Mouse (Mus musculus): ENCODE data around the gene Krt2.

The Krt2 gene

GRCm38 (mm10) chr15:101786360-101786759 lies 31.6 kb downstream of the Krt2 start, which contains the start of gene Krt72:
Gene Krt72 (minus strand): TSS chr15:101786460.
- in situ Hi-C loops (cut with MboI; ENCODE audit: low pct_unique_long_range_greater_than_20kb in 1 of 2, low sequenced_read_pairs in 2 of 2, unreplicated experiment in 1 of 2), result no loop called here

- in situ Hi-C loops (cut with MboI; ENCODE audit: low pct_unique_long_range_greater_than_20kb in 1 of 2, low sequenced_read_pairs in 2 of 2, unreplicated experiment in 1 of 2), result loop anchor here in 1 of 2 experiments (5.0 kb wide), 1 partner anchor 199 kb away; no protein-coding TSS in a partner anchor
Observed at GRCm38 (mm10) chr15:101773420-101773819, 44.5 kb downstream of the Krt2 start.

- in situ Hi-C loops (cut with MboI; ENCODE audit: low pct_unique_long_range_greater_than_20kb in 1 of 2, low sequenced_read_pairs in 2 of 2, unreplicated experiment in 1 of 2), result loop anchor here in 1 of 2 experiments (5.0 kb wide), 1 partner anchor 200 kb away; no protein-coding TSS in a partner anchor
Observed at GRCm38 (mm10) chr15:101772711-101773081, 45.3 kb downstream of the Krt2 start.

- in situ Hi-C loops (cut with MboI; ENCODE audit: low pct_unique_long_range_greater_than_20kb in 1 of 2, low sequenced_read_pairs in 2 of 2, unreplicated experiment in 1 of 2), result loop anchor here in 1 of 2 experiments (5.0 kb wide), 1 partner anchor 200 kb away; no protein-coding TSS in a partner anchor
Observed at GRCm38 (mm10) chr15:101772080-101772710, 45.8 kb downstream of the Krt2 start.

- in situ Hi-C loops (cut with MboI; ENCODE audit: low pct_unique_long_range_greater_than_20kb in 1 of 2, low sequenced_read_pairs in 2 of 2, unreplicated experiment in 1 of 2), result loop anchor here in 1 of 2 experiments (5.0 kb wide), 1 partner anchor 202 kb away; no protein-coding TSS in a partner anchor
Observed at GRCm38 (mm10) chr15:101770226-101770625, 47.7 kb downstream of the Krt2 start.

Data from mouse embryonic stem cell (cell line).